Mouse (Mus musculus) embryonic fibroblast, embryonic 13.5 days (primary cell): ENCODE data around the gene Alx3.

Experiments used
- CTCF ChIP-seq: IDR thresholded peaks from 2 replicates; pipeline ENCODE4 v1.5.1; 2011; ENCODE audit warnings: mild to moderate bottlenecking, control low read depth, low read length, moderate library complexity, borderline replicate concordance; ENCODE audit not compliant: insufficient read depth
- POLR2A ChIP-seq: IDR thresholded peaks from 2 replicates; pipeline ENCODE4 v1.6.1; 2011; ENCODE audit warnings: low read depth, mild to moderate bottlenecking, control low read depth, low read length, moderate library complexity

DNA sequence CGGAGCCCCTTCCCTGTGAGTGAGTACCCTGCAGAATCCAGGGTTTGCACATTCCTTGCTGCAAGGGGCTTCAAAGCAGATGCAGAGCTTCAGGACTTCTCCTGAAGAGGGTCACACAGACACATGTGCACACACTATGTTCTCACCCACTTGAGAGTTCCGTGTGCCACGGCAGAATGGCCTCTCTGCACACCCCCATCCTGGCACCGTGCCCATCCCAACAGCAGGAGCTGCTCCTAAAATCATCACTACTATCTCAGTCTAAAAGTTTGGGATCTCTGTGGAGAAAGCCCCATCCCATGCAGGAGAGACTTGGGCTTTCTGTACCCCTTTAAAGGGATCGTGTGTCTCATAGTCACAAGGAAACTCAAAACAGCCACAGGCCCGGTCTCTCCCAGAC lies 8.3 kb upstream of the Alx3 start:
- TF ChIP-seq POLR2A (no peak), CTCF (no peak)
